Mouse (Mus musculus): ENCODE measurements around the gene Opcml.

Gene Opcml

GRCm38 (mm10) chr9:28011483-28011882, 220.9 kb downstream of the Opcml start:
- no peak for DNase-seq (ENCODE audit: low spot score)

- no peak for DNase-seq (ENCODE audit: low spot score)
These were observed 222.1 kb downstream of the Opcml start for GRCm38 (mm10) chr9:28012664-28013063.

- DNase-seq (ENCODE audit: low spot score): no peak
These were observed 222.6 kb downstream of the Opcml start for GRCm38 (mm10) chr9:28013192-28013591.

- DNase-seq (ENCODE audit: low spot score): no peak
These were observed 237.6 kb downstream of the Opcml start for GRCm38 (mm10) chr9:28028156-28028555.

- no peak for DNase-seq (ENCODE audit: low spot score)
These were observed 238.3 kb downstream of the Opcml start for GRCm38 (mm10) chr9:28028788-28029393.

- DNase-seq (ENCODE audit: low spot score): no peak
These were observed 258.6 kb downstream of the Opcml start for GRCm38 (mm10) chr9:28049157-28049556.

GRCm38 (mm10) chr9:28057171-28057845, 266.7 kb downstream of the Opcml start:
- DNase-seq (ENCODE audit: low spot score): no peak

GRCm38 (mm10) chr9:28065126-28065525, 274.6 kb downstream of the Opcml start:
- DNase-seq (ENCODE audit: low spot score): no peak

GRCm38 (mm10) chr9:28080694-28081093, 290.1 kb downstream of the Opcml start:
- no peak for DNase-seq (ENCODE audit: low spot score)

- no peak for DNase-seq (ENCODE audit: low spot score)
These were observed 293.2 kb downstream of the Opcml start for GRCm38 (mm10) chr9:28083754-28084153.

GRCm38 (mm10) chr9:28084273-28084726, 293.7 kb downstream of the Opcml start:
- DNase-seq (ENCODE audit: low spot score): no peak

- no peak for DNase-seq (ENCODE audit: low spot score)
These were observed 300.8 kb downstream of the Opcml start for GRCm38 (mm10) chr9:28091395-28091794.

- no peak for DNase-seq (ENCODE audit: low spot score)
These were observed 304.1 kb downstream of the Opcml start for GRCm38 (mm10) chr9:28094722-28095121.

GRCm38 (mm10) chr9:28096204-28096603, 305.6 kb downstream of the Opcml start:
- DNase-seq (ENCODE audit: low spot score): no peak

GRCm38 (mm10) chr9:28101981-28102380, 311.4 kb downstream of the Opcml start:
- DNase-seq (ENCODE audit: low spot score): no peak

GRCm38 (mm10) chr9:28121858-28122257, 331.3 kb downstream of the Opcml start:
- no peak for DNase-seq (ENCODE audit: low spot score)

- DNase-seq (ENCODE audit: low spot score): no peak
These were observed 338.2 kb downstream of the Opcml start for GRCm38 (mm10) chr9:28128735-28129134.

GRCm38 (mm10) chr9:28131521-28131920, 340.9 kb downstream of the Opcml start:
- DNase-seq (ENCODE audit: low spot score): no peak

- no peak for DNase-seq (ENCODE audit: low spot score)
These were observed 346.0 kb downstream of the Opcml start for GRCm38 (mm10) chr9:28136614-28137013.

- DNase-seq (ENCODE audit: low spot score): no peak
These were observed 349.5 kb downstream of the Opcml start for GRCm38 (mm10) chr9:28139957-28140597.

GRCm38 (mm10) chr9:28149507-28149906, 358.9 kb downstream of the Opcml start:
- DNase-seq (ENCODE audit: low spot score): no peak

- no peak for DNase-seq (ENCODE audit: low spot score)
These were observed 363.2 kb downstream of the Opcml start for GRCm38 (mm10) chr9:28153748-28154147.

- no peak for DNase-seq (ENCODE audit: low spot score)
These were observed 366.5 kb downstream of the Opcml start for GRCm38 (mm10) chr9:28157092-28157491.
